Mouse (Mus musculus): ENCODE results near the gene Rab15.

Rab15 gene

DNA sequence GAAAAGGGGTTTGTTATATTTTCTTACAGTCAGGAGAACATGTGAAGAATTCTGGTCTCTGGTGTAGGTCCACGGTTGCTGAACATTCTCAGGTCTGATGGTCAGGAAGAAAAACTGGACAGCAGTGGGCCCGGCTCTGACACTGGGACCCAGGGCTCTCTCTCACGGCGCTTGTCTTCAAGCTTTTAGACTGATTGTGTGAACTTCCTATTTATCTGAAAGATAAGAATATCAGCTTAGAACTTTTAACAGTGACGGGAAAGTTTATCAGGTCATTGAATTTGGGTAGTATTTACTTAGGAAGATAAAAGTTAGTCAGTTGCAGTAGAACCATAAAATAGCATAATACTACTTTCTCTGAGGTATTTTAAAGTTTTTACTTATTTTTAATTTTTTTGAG is 45.8 kb downstream of the Rab15 start:
- no peak for DNase-seq

DNA sequence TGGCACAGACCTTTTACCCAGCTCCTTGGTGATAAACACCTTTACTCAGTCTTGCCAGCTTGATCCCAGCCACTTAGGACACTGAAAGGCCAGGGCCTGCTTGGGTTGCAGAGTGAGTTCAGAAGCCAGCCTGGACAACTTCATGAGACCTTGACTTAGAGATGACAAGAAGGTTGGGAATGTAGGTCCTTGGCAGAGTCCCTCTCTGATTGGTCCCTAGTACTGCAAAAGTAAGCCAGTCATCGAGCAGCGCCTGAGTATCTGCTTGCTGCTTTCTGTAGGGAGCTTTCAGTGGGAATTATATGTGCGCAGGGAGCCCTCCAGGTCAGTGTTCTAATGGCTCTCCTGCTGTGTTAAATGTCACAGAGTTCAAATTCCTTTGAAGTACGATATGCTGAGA is 47.6 kb downstream of the Rab15 start:
- DNase-seq, result no peak

DNA sequence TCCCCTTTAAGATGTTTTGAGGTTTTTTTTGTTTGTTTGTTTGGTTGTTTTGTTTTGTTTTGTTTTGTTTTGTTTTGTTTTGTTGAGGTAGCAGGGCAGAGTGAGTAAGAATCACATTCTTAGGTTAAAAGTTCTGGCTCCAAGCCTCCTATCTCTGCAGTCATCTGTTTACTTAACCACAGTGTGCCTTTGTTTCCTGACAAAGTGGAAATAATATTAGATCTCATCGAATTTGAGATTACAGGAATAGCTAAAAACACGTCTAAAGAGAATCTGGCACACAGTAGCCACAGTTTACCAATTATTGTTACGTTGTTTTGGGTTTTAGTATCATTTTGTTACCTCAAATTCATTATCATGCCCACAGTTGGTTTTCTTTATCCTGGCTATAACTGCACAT is 48.1 kb downstream of the Rab15 start:
- no peak for DNase-seq

DNA sequence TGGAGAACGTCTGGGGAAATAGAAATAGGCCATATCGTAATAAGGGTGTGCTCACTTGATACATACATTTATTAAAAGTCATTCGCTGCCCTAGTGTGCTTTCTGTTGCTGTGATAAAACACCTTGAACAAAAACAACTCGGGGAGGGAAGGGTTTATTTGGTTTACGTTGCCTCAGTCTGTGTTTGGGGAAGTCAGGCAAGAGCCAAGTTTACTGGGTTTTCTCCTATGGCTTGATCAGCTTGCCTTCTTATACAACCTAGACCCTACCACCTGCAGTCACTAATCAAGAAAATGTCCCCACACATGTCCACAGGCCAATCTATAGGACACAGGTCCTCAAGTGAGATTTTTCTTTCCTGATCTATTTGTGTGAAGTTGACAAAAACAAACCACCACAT is 51.2 kb downstream of the Rab15 start:
- no peak for DNase-seq

DNA sequence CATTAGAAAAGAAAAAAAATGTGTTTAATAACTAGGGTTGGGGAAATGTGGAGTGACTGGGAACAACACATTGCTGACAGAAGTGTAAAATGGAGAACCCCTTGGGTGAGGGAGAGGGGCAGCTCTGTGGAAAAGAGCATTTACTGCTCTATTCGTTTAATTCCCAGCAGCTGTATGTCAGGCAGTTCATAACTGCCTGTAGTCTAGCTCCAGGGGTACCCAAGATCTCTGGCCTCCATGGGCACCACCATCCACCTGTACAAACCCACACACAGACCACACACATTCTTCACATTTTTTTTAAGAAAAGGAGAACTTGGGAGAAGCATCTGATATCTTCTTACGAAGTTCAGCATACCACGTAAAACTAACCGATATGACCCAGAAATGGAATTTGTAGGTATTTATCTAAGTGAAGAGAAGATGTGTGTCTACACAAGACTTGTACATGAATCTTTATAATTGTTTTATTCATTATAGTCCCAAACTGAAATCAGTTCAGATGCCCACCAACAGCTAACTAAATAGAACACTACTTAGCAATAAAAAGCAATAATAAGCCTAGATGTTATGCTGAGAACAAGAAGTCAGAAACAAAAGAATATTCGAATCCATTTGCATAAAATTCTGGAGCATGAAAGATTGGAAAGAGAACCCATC is 51.7 kb downstream of the Rab15 start:
- no peak for DNase-seq

DNA sequence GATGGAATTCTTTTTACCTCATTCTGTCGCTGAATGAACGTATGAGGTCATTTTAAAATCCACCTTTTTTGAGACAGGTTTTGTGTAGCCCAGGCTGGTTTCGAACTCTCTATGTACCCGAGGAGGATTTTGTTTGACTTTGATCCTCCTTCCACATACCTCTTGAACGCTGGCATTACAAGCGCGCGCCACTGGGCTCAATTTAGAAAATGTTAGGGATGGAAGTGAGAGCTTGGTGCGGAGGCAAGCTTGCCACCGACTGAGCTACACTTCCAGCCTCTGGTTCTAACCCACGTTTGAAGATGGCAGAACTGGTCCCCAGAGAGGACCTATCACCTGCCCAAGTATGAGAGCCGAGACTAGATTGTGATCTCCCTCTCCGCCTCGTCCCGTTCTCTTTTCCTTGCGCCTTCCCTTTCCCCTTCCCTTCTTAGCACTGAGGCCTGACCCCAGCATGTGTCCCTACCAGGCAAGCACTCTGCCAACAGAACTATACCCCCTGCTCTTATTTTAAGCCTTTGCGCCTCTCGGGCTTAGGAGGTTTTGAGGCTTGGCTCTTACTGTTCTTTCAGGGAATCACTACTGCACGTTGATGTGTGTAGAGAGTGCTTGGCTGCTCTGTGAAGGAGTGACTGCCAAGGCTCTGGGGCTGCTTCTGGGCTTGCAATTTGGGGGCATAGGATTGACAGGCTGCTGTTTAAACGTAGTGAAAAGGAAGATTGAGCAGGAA is 56.6 kb downstream of the Rab15 start:
- no peak for DNase-seq

DNA sequence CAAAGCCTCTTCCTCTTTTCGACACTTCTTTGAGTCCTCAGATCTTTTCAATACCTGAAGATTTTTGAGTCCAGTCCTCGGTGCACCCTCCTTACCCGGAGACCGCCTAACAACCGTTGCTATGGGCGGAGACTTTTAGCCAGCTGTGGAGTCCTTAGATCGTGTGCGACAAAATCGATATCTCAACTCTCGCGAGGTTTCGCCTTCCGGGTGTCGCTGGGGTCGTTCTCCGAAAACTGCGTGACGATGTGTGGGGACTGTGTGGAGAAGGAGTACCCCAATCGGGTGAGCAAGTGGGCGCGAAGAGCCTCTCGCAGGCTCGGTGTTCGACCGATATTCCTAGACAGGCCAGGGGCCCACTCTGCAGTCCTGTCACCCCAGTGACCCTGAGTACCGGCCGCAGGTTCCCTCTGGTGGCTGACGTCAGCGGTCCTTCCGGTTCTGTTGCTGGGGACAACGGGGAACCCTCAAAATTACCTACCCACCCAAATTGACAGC is 57.3 kb downstream of the Rab15 start, which contains the start of the genes Churc1 and Fntb:
Gene Churc1 (plus strand): TSS at position 185 of the 498 bp plus-strand sequence.
Gene Fntb (plus strand): TSS at position 236 of the 498 bp plus-strand sequence.
- DNase-seq, result peak; percentile 82

DNA sequence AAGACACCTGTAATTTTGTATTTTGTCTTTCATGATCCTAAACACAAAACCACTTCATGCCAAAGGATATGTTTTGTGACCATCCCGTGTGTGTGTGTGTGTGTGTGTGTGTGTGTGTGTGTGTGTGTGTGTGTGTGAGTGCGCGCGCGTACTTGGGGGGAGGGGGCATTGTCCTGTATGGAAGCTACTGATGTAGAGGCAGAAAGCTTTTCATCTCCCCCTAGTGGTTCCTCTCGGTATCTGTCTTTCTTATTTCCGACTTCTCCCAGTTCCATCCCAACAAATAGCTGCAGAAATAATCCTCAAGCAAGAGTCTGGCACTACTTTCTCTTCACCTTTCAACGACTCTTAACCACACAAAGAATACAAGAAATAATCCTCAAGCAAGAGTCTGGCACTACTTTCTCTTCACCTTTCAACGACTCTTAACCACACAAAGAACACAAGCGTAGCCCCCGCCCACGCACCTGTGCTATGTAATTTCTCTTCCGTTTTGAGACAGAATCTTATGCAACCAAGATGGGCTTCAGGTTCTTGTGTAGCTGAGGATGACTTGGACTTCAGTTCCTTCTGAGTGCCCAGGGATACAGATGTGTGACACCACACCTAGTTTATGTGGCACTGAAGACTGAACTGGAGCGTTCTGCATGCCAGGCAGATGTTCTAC is 69.9 kb downstream of the Rab15 start:
- DNase-seq, result peak; percentile 69

DNA sequence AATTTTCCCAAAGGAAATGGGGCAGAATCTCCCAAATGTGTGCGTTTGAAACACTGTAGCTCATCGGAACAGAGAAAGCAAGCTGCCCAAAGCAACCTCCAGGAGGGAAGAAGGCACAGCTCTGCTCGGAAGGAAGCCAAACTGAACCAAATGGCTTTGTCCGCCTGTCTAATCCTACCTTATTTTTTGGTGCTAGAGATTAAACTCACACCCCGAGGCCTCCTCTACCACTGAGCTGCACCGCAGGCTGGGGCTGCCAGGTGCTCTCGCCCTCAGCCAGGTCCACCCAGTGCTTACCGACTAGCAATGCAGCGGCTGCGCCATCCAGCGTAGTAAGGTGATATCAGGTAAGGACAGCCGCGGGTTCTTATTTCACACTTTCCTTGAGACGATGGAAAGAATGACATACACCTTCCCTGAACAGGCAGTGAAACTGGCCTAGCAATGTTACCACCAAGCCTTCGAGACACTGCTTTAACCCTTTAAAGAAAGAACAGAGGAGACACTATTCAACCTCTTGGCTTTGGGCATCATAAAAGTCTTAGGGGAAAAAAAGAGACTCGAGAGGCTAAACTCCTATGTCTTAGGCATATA is 71.7 kb downstream of the Rab15 start:
- peak; percentile 47 for DNase-seq
